Mouse (Mus musculus) embryonic fibroblast, embryonic 13.5 days (primary cell): ENCODE data around the gene Zfp759.

ENCODE experiments used
- CTCF ChIP-seq: IDR thresholded peaks from 2 replicates; pipeline ENCODE4 v1.5.1; 2011; ENCODE audit warnings: mild to moderate bottlenecking, control low read depth, low read length, moderate library complexity, borderline replicate concordance; ENCODE audit not compliant: insufficient read depth
- POLR2A ChIP-seq: IDR thresholded peaks from 2 replicates; pipeline ENCODE4 v1.6.1; 2011; ENCODE audit warnings: low read depth, mild to moderate bottlenecking, control low read depth, low read length, moderate library complexity

- TF ChIP-seq POLR2A (no peak), CTCF (no peak)
Observed at GRCm38 (mm10) chr13:67072786-67073185, 48.7 kb upstream of the Zfp759 start.
